Mouse (Mus musculus) ES-Bruce4 (cell line): ENCODE measurements around the gene Olfr1504.
"Not testable (repeated sequence)": the region's sequence is repeated elsewhere in the genome, so short reads cannot be mapped to it uniquely, and the experiment has no call there.

ENCODE experiments used
- CTCF ChIP-seq: IDR thresholded peaks from one replicate; pipeline ENCODE4 v1.8.1; 2011; ENCODE audit warnings: low read depth, low read length
- EP300 ChIP-seq: IDR thresholded peaks from 2 replicates; pipeline ENCODE4 v1.6.1; 2011; ENCODE audit warnings: low read depth, low read length; ENCODE audit not compliant: insufficient read depth

DNA sequence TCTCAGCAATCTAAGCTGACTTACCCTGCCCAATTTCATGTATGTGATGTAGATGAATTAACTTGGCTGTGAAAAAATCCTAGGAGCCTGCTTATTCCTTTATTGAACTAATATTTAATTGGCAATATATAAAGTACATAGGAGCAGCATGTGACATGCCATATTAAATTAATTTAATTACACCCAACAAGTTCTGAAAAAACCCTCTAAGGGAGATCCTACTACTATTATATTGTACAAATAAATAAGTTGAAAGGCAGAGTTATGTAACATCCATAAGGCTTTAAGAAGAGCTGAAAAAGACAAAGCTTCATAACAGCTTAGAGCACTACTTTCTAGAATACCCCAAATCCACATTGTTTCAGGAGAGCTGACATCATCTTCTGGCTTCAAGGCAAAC, 47.1 kb downstream of the Olfr1504 start, which contains the start of gene Olfr1501:
- TF ChIP-seq EP300, CTCF: not testable (repeated sequence)
